Mouse (Mus musculus) stomach, postnatal 0 days (tissue): Measurements from ENCODE around the gene Samd14.

Experiments used
- CTCF ChIP-seq: IDR thresholded peaks from 2 replicates; pipeline ENCODE4 v1.5.1; 2016; ENCODE audit warnings: antibody characterized with exemption, low read depth, mild to moderate bottlenecking, moderate library complexity
- EP300 ChIP-seq: optimal IDR thresholded peaks from 2 replicates; pipeline ENCODE3; 2016; ENCODE audit warnings: antibody characterized with exemption

GRCm38 (mm10) chr11:94990749-94991577, 18.7 kb upstream of the Samd14 start, which contains the start of gene Ppp1r9b:
- TF ChIP-seq CTCF = peak; percentile 74
- TF ChIP-seq EP300 = no peak
